Mouse (Mus musculus): ENCODE data around the gene Hmgcl. TPM values are rescaled to one million over a fixed set of nuclear protein-coding genes. Genes with fewer than 3 reads are reported as not detected.

Gene Hmgcl
- polyA plus RNA-seq, 1 experiment from 2014 or later, result 89.8 TPM

GRCm38 (mm10) chr4:135963457-135964193 lies 17.4 kb downstream of the Hmgcl start, which contains the start of gene Gale:
TSS of gene Gale (plus strand) at chr4:135963727.
- Histone ChIP-seq H3K27me3 (no peaks in the 10 kb centered on the region), H3K27ac (peak within 1 kb of the TSS; percentile 90), H3K4me3 (peak within 1 kb of the TSS; percentile 76), H3K4me2 (replicated peaks) (peak within 1 kb of the TSS; percentile 97), H3K9ac (peak within 1 kb of the TSS; percentile 84), H3K36me3 (peaks cover 71% of the 10 kb centered on the region), H3K9me3 (no peaks in the 10 kb centered on the region), H3K4me1 (peaks cover 23% of the 10 kb centered on the region)
- WGBS, result under 1% methylated on average over 56 of the region's 56 CpGs
- ATAC-seq (ENCODE audit: low FRiP score, low read depth), result peak; percentile 93

GRCm38 (mm10) chr4:135964426-135964825 lies 18.2 kb downstream of the Hmgcl start:
- peaks cover 71% of the 10 kb centered on the region for H3K36me3 ChIP-seq

GRCm38 (mm10) chr4:135965113-135965512 lies 18.9 kb downstream of the Hmgcl start:
- H3K9me3 ChIP-seq, result no peaks in the 10 kb centered on the region
- 83% methylated on average over 9 of the region's 9 CpGs for WGBS
- H3K4me1 ChIP-seq, result peaks cover 23% of the 10 kb centered on the region
- ATAC-seq (ENCODE audit: low FRiP score, low read depth), result no peak
- peaks cover 71% of the 10 kb centered on the region for H3K36me3 ChIP-seq
- peak overlapping the region; percentile 97 for H3K4me2 ChIP-seq (replicated peaks)
- no peak overlapping the region for H3K9ac ChIP-seq
- H3K4me3 ChIP-seq, result peak overlapping the region; percentile 76; the same call in 1 of the 2 replicates
- H3K27me3 ChIP-seq, result no peaks in the 10 kb centered on the region
- no peak overlapping the region for H3K27ac ChIP-seq

More at GRCm38 (mm10) chr4:135964426-135964825, 18.2 kb downstream of the Hmgcl start:
- H3K9me3 ChIP-seq, result no peaks in the 10 kb centered on the region
- WGBS, result 3% methylated on average over 12 of the region's 12 CpGs
- peak overlapping the region; percentile 90; the same call in 1 of the 2 replicates for H3K27ac ChIP-seq
- no peaks in the 10 kb centered on the region for H3K27me3 ChIP-seq
- peaks cover 23% of the 10 kb centered on the region for H3K4me1 ChIP-seq
- H3K9ac ChIP-seq, result peak overlapping the region; percentile 84
- peak overlapping the region; percentile 97 for H3K4me2 ChIP-seq (replicated peaks)
- peak overlapping the region; percentile 76 for H3K4me3 ChIP-seq
- ATAC-seq (ENCODE audit: low FRiP score, low read depth), result peak; percentile 5; the same call in 1 of the 2 replicates

GRCm38 (mm10) chr4:135966283-135966682 lies 20.0 kb downstream of the Hmgcl start:
- ATAC-seq (ENCODE audit: low FRiP score, low read depth), result no peak

GRCm38 (mm10) chr4:135967086-135967760 lies 21.0 kb downstream of the Hmgcl start:
- Histone ChIP-seq H3K27me3 (no peaks in the 10 kb centered on the region), H3K4me1 (peaks cover 36% of the 10 kb centered on the region), H3K4me3 (no peak overlapping the region), H3K4me2 (replicated peaks) (no peak overlapping the region), H3K9me3 (no peaks in the 10 kb centered on the region), H3K27ac (no peak overlapping the region), H3K36me3 (peaks cover 55% of the 10 kb centered on the region), H3K9ac (no peak overlapping the region)
- no peak for ATAC-seq (ENCODE audit: low FRiP score, low read depth)
- WGBS, result 83% methylated on average over 18 of the region's 18 CpGs

More at GRCm38 (mm10) chr4:135966283-135966682, 20.0 kb downstream of the Hmgcl start:
- Histone ChIP-seq H3K4me1 (peaks cover 30% of the 10 kb centered on the region), H3K4me3 (no peak overlapping the region), H3K4me2 (replicated peaks) (no peak overlapping the region), H3K27me3 (no peaks in the 10 kb centered on the region), H3K27ac (no peak overlapping the region), H3K9ac (no peak overlapping the region), H3K36me3 (peaks cover 64% of the 10 kb centered on the region), H3K9me3 (no peaks in the 10 kb centered on the region)
- WGBS, result 94% methylated on average over 16 of the region's 16 CpGs

- Histone ChIP-seq H3K4me3 (no peak overlapping the region), H3K9me3 (no peaks in the 10 kb centered on the region), H3K27ac (no peak overlapping the region), H3K4me2 (replicated peaks) (no peak overlapping the region), H3K4me1 (peaks cover 34% of the 10 kb centered on the region), H3K9ac (no peak overlapping the region), H3K36me3 (peaks cover 51% of the 10 kb centered on the region), H3K27me3 (no peaks in the 10 kb centered on the region)
- 63% methylated on average over 19 of the region's 19 CpGs for WGBS
- ATAC-seq (ENCODE audit: low FRiP score, low read depth), result no peak
These were observed 22.1 kb downstream of the Hmgcl start for GRCm38 (mm10) chr4:135968271-135968869.

- no peak overlapping the region for H3K9ac ChIP-seq
- no peaks in the 10 kb centered on the region for H3K9me3 ChIP-seq
- H3K4me2 ChIP-seq (replicated peaks), result no peak overlapping the region
- H3K4me3 ChIP-seq, result no peak overlapping the region
- ATAC-seq (ENCODE audit: low FRiP score, low read depth), result no peak
- H3K27ac ChIP-seq, result no peak overlapping the region
- peaks cover 54% of the 10 kb centered on the region for H3K36me3 ChIP-seq
- peaks cover 31% of the 10 kb centered on the region for H3K4me1 ChIP-seq
- 90% methylated on average over 13 of the region's 13 CpGs for WGBS
- no peaks in the 10 kb centered on the region for H3K27me3 ChIP-seq
These were observed 23.0 kb downstream of the Hmgcl start for GRCm38 (mm10) chr4:135969070-135969750.

- H3K27ac ChIP-seq, result no peak overlapping the region
- peak overlapping the region; percentile 98; the same call in 1 of the 2 replicates for H3K4me2 ChIP-seq (replicated peaks)
- H3K4me3 ChIP-seq, result peak overlapping the region; percentile 100
- no peak for ATAC-seq (ENCODE audit: low FRiP score, low read depth)
- no peaks in the 10 kb centered on the region for H3K27me3 ChIP-seq
- peak overlapping the region; percentile 25; the same call in 1 of the 2 replicates for H3K9ac ChIP-seq
- H3K9me3 ChIP-seq, result no peaks in the 10 kb centered on the region
- WGBS, result 82% methylated on average over 11 of the region's 11 CpGs
- H3K36me3 ChIP-seq, result peaks cover 65% of the 10 kb centered on the region
- H3K4me1 ChIP-seq, result peaks cover 20% of the 10 kb centered on the region
These were observed 24.3 kb downstream of the Hmgcl start for GRCm38 (mm10) chr4:135970585-135970984.

- Histone ChIP-seq H3K4me3 (peak overlapping the region; percentile 100), H3K27me3 (no peaks in the 10 kb centered on the region), H3K9ac (peak overlapping the region; percentile 96), H3K4me1 (peaks cover 20% of the 10 kb centered on the region), H3K36me3 (peaks cover 65% of the 10 kb centered on the region), H3K27ac (peak overlapping the region; percentile 58; the same call in 1 of the 2 replicates), H3K9me3 (no peaks in the 10 kb centered on the region), H3K4me2 (replicated peaks) (peak overlapping the region; percentile 98)
- 0 out of 2 replicates have a peak, but pooled peaks have one; percentile 5 for ATAC-seq (ENCODE audit: low FRiP score, low read depth)
- WGBS, result 1% methylated on average over 35 of the region's 35 CpGs
These were observed 25.7 kb downstream of the Hmgcl start for GRCm38 (mm10) chr4:135971805-135972555.

GRCm38 (mm10) chr4:135972556-135972906 lies 26.3 kb downstream of the Hmgcl start, which contains the start of gene Lypla2:
TSS of gene Lypla2 (minus strand) at chr4:135972626.
- Histone ChIP-seq H3K27ac (peak within 1 kb of the TSS; percentile 58; the same call in 1 of the 2 replicates), H3K36me3 (peaks cover 63% of the 10 kb centered on the region), H3K4me3 (peak within 1 kb of the TSS; percentile 100), H3K4me1 (peaks cover 20% of the 10 kb centered on the region), H3K9me3 (no peaks in the 10 kb centered on the region), H3K4me2 (replicated peaks) (peak within 1 kb of the TSS; percentile 98), H3K9ac (peak within 1 kb of the TSS; percentile 96), H3K27me3 (no peaks in the 10 kb centered on the region)
- WGBS, result under 1% methylated on average over 19 of the region's 19 CpGs
- ATAC-seq (ENCODE audit: low FRiP score, low read depth), result peak; percentile 86

Data from limb, embryonic 13.5 days (tissue).